Mouse (Mus musculus) gastrocnemius, postnatal 25 days (tissue): Measurements from ENCODE around the gene Car11. TPM values are rescaled to one million over a fixed set of nuclear protein-coding genes. Genes with fewer than 3 reads are reported as not detected.
A peak's percentile ranks its signal among the peaks of the same experiment; 100 is the strongest.

Experiments
- DNase-seq: peaks from one replicate; pipeline ENCODE4 v3.0.0; 2022
- total RNA-seq, 2 experiments: library from RNA; stranded (reverse); gene quantifications; 1 replicate in 1 of 2; 2 replicates in 1 of 2; pipeline ENCODE4 v1.2.3; 2021

Gene Car11
- total RNA-seq, 2 experiments from 2014 or later: 4.9 to 11.2 TPM

DNA sequence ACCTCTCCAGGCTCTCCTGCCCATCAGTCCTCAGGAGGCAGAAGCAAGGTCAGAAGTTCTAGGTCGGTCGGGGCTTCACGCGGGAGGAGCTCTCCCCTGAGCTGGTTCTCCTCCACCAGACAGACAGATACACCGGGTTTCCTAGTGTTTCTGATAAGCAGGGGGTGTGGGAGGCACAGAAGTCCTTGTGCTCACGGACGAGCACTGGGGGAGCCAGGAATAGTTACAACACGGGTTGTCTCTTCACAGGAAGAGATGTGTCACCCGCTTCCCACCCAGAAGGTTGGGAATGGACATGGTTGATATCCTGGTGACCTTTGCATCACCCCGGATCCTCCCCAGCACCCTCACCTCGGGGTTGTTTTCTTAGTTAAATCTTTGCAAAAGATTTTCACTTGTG, 9.8 kb upstream of the Car11 start:
- DNase-seq: no peak

DNA sequence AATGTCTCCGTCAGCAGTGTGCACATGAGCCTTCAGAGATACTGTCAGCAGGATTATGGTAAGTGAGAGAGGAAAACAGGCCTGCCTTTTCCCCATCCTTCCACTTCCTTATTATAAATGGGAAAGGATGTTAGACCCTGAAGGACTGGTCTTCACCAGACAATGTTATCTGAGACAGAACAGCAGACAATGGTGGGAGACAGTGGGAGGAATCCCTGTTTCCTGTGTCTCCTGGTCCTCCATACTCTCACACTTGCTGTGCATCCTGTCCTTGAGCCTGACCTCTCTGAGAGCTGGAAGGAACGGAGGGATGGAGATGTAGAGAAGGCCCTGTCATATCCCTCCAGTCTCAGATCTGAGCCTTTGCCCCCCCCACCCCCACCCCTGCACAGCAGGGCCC, 7.3 kb upstream of the Car11 start:
- no peak for DNase-seq

DNA sequence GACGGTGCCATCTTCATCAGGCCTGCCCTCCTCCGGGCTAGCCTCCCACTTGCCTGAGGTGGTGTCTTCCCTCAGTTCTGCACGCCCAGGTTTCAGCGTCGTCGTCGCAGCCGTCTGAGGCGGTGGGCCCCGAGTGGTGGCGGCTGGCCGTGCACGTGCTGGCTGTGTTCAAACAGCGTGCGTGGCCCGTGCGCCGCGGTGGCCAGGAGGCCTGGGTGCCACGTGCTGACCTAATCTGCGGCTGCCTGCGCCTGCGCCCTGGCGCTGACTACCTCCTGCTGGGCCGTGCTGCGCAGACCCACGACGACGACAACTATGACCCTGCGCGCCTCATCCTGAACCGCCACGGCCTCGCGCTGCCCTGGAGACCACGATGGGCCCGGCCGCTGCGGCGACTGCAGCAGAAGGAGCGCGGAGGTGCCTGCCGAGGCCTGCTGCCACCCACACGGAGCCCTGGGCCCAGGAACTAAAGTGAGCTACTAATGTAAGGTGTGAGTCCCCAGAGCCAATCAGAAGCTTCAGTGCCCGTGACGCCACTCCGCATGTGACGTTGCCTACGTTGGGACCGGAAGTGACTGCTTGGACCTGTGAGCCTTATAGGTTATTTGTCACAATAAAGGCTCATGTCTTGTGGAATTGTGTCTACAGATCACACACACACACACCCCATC, 5.6 kb upstream of the Car11 start, which contains the start of gene Sec1:
Gene Sec1 (minus strand): TSS at position 482 of the 671 bp plus-strand sequence.
- no peak for DNase-seq

DNA sequence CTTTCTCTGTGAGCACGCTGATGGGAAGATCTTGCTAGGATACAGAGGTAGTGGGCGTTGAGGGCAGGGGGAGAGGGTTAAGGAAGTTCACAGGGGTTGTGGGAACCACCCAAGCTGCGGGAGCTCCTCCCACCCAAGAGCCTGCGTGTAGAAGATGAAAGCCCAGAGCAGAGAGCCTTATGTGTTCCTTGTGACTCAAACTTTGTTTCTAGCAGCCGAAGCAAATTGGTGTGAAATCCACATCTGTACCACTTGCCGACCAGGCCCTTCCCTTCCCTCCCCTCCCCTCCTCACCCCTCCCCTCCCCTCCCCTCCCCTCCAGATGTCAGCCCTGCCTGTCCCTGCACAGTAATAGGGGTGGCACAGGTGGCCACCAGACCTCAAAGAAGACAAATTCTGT, 4.5 kb upstream of the Car11 start:
- DNase-seq: no peak

DNA sequence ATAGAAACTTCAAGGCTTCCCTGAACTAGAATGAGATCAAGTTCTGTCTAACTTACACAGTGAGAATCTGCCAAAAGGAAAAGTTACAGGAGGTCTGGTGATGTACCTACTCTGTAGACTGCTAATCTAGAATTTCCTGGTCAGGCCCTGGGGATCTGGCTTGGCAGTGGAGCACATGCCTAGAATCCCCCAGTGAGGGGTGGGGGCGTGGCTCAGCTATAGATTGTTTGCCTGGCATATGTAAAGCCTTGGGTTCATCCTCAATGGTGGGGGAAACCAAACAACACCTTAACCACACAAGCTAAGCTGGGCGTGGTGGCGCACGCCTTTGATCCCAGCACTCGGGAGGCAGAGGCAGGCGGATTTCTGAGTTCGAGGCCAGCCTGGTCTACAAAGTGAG, 1.7 kb upstream of the Car11 start:
- DNase-seq: no peak

DNA sequence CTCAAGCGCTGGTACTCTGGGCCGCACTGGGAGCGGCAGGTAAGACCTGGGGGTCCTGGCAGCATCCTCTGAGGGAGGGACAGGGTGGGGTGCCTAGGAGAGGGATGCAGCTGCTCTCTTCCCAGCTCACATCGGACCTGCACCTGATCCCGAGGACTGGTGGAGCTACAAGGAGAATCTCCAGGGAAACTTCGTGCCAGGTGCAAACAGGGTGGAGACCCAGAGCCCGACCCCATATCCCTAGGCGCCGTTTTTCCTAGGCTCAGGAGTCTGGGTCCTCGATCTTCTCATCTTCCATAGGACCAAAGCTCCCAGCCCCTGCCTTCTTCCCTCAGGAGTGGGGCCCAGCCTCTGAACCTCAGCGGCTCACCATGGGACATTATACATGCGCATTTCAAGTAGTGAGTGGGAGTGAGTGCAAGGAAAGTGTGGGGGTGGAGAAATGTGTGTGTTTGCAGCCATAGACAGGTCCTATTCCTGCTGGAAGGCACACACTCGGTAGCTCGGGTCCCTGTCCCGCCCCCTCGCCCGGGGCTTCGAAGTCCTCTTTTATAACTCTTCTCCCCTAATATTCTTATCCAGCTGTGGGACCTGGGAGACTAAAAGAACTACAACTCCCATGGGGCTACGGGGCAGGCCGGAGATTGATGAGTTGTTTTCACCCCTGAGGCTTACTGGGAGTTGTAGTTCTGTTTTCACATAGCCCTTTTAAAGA, 815 bp downstream of the Car11 start:
- DNase-seq: peak; percentile 80

DNA sequence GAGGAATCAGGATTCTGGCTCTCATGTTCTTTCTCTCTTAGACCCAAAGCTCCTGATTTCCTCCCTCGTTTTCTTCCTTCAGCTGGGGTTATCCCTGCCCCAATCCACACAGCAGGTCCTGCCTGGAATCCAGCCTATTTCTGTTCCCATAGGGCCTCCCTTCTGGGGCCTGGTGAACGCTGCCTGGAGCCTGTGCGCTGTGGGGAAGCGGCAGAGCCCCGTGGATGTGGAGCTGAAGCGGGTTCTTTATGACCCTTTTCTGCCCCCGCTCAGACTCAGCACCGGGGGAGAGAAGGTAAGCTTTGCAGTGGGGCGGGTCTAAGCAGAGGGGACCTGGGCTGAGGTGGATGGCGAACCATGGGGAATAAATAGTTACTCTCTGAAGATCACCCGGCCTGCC, 1.4 kb downstream of the Car11 start:
- DNase-seq: peak; percentile 31

DNA sequence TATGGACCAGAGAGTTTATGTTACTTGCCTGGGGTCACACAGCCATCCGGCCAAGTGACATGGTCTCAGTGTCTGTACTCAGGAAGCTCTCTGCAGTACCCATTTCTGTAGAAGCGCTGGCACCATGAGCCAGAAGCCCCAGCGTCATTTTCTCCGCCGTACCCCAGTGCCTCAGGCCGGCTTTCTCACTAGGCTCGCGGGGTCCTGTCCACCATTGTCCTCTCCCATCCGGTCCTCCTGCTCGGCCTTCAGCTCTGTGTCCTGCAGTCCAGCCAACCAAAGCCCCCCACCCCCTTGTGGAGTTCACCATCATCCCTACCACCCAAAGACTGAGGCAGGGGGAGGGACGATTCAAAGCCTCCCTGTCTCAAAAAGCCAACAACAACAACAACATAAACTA, 2.0 kb downstream of the Car11 start:
- peak; percentile 13 for DNase-seq

DNA sequence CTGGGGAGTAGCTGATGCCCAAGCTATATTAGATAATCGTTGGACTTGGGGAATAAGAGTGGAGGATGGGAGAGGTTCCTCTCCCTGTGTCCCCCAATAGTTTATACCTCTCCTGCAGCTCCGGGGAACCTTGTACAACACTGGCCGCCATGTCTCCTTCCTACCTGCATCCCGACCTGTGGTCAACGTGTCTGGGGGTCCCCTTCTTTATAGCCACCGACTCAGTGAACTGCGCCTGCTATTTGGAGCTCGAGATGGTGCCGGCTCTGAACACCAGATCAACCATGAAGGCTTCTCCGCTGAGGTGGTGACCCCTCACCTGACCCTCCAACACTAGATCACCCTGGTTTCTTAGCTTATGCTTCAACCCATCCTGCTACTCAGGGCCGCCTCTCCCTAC, 2.7 kb downstream of the Car11 start:
- no peak for DNase-seq

DNA sequence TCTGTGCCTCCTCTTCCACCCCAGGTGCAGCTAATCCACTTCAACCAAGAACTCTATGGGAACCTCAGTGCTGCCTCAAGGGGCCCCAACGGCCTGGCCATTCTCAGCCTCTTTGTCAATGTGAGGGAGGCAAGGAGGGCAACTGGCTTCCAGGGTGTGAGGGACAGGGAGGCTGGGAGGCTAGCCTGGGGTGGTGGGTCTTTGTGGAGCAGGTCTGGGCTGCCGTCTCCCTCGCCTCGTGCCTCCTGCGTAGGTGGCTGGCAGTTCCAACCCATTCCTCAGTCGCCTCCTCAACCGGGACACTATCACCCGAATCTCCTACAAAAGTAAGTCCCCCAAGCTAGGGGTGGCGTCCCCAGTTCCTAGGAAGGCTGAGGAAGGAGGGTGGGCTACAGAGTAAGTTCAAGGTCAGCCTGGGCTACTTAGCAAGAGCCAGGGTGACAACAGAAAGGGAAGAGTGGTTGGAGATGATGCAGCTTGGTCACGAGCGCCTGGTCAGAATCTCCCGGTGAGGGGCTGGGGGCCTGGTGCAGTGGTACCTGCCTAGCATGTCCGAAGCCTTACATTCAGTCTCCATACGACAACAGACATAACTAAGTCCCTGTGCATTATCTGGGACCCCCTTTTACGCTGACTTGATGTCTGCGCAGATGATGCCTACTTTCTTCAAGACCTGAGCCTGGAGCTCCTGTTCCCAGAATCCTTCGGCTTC, 3.3 kb downstream of the Car11 start:
- DNase-seq: peak; percentile 29

DNA sequence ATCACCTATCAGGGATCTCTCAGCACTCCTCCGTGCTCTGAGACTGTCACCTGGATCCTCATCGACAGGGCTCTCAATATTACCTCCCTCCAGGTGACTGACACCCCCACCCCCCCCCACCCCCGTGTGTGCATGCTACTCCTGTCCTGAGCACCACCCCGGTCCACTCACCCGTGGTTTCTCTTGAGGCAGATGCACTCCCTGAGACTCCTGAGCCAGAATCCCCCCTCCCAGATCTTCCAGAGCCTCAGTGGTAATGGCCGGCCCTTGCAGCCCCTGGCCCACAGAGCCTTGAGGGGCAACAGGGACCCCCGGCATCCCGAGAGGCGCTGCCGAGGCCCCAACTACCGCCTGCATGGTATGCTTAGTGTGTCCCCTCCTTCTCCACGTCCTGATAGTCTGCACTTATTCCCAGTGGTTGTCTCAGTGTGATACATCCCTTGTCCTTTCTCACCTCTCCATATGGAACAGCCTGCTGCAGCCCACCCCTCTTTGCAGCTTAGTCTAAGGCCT, 3.9 kb downstream of the Car11 start:
- DNase-seq: peak; percentile 39

DNA sequence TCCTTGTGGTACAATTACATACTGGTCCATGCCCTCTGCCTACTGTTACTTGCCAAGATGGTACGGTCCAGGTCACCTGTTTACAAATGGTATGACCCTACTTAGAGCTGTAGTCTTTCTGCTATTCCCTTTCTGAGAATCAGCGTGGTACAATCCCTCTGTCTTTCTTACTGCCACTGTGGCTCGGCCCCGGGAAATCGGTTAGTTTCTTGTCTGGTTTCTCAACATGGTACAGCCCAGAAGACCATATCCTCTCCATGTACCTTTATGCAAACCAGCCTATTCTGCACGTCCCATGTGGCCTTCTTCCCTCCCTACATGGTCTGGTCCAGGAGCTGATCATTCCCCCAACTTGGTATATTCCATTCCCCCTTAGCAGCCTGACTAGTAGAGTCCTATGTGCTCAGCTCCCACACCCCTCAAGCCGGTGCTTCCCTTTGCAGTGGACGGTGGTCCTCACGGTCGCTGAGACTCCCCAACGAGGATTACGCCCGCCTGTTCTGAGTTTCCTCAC, 4.5 kb downstream of the Car11 start:
- peak; percentile 77 for DNase-seq

DNA sequence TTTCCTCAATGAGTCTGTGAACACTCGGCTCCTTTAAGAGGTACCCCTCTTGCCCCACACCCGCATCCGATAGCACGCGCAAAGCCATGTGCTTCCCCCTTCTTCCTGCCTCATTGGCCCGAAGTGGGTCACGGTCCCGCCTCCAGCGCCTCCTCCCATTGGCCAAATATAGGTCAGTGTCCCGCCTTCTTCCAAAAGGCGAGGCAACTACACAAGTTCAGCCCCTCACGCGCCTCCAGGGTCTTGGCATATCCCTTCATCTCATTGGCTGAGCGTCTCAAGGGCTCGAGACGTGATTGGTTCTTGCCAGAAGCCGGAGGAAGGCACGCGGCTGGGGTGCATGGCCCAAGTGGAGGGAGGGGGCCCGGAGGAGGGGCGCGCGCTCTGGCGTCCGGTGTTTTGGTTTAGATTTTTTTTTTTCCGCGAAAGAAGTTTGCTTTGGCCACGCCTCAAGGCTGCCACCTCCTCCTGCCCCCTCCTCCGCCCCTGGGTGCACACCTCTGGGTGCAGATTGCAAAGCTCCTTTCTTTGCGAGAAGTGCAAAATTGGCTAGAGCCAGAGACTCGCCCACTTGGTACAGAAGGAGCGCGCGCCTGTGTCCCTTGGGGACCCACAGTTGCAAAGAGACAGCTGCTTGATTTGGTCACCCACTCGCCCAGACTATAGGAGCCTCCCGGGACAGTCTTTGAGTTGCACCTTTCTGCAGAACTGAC, 5.2 kb downstream of the Car11 start, which contains the start of gene Dbp:
Gene Dbp (plus strand): TSS at position 359 of the 713 bp plus-strand sequence.
- DNase-seq: peak; percentile 100

DNA sequence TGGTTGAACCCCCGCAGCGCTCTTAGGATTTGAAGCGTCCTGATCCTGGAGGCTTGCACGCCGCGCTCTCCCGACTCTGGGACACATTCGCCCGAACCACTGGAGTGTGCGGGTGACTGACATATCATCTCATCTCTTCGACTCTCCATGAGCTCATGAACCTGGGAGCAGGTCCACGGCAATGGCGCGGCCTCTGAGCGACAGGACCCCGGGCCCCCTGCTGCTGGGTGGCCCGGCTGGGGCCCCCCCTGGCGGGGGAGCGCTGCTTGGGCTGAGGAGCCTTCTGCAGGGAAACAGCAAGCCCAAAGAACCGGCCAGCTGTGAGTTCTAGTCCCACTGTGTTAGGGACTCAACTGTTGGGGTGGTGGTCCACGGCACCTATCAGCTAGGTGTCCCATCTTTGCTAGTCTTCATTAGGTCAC, 5.8 kb downstream of the Car11 start:
- peak; percentile 66 for DNase-seq

DNA sequence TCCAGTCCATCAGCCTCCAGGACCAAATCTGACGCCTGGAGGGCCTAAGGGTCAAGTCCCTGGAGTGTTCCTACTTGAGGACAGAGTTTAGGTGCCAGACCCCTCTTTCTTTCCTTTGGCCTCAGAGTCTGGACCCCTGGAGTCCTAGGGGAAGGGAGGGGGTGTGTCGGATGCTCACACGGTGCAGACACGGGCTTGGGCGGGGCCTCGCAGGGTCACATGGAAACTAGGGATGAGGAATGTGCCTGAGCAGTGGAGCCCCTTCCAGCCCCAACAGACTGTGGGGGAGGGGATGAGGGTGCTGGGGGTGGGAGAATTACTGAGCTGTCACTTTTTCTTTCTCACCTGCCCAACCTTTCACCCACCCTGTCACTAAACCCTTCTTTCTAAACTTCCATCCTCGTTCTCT, 6.2 kb downstream of the Car11 start:
- DNase-seq: peak; percentile 92

DNA sequence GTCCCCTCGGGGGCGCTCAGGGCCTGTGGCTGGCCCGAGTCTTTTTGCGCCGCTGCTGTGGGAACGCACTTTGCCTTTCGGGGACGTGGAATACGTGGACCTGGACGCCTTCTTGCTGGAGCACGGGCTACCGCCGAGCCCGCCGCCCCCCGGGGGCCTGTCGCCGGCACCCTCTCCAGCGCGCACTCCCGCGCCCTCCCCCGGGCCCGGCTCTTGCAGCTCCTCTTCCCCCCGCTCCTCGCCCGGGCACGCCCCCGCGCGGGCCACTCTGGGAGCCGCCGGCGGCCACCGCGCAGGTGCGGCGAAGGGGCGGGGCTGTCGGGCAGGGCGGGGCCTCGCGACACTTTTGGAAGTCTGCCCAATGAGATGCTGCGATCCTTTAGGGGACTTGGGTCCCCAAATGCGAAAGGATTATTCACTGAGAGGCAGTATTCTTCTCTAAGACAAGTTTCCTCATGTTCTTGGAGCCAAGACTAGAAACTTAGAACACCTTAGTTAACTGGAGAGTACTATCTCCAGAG, 7.1 kb downstream of the Car11 start:
- DNase-seq: peak; percentile 94

DNA sequence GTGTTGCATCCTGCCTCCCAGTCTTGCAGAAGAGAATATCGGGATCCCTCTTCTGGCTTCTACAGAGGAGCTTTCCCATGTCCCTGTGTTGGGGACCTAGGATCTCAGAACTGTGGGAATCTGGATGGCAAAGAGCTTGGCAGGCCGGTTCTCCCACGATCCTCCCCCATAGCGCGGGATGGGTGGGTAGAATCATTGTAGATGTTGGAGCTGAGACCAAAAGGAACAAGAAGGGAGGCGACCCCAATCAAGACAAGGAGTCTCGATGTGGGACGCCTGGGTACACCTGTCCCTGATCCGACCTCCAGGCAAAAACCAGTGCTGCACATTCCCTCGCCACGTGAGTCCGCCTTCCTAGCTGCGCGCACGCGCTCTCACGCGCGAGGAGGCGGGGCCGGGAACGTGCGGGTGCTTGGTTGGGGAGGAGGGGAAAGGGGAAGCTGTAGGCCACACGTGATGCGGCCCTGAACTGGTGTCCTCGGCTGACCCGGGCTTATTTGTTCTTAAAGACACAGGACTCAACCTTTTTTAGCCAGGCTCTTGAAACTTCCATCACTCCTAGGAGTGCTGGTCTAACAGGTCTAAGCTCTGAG, 7.8 kb downstream of the Car11 start:
- DNase-seq: peak; percentile 98

DNA sequence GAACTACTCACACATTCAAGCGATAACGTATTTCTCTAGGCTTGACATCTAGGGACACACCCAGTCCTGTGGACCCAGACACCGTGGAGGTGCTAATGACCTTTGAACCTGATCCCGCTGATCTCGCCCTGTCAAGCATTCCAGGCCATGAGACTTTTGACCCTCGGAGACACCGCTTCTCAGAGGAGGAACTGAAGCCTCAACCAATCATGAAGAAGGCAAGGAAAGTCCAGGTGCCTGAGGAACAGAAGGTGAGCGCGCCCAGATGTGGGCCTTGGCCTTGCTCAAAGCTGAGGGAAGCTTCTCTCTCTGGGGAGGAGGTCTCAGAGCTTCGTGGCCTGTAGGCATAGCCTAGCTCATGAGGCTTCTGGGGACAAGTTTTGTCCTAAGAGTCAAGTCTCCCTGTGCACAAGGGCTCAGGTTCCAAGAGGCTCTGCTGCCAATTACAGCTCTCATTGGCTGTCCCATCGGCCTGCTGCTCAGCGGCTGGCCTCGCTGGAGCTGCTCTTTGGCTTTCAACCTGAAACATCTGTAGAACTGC, 8.6 kb downstream of the Car11 start:
- DNase-seq: peak; percentile 74

DNA sequence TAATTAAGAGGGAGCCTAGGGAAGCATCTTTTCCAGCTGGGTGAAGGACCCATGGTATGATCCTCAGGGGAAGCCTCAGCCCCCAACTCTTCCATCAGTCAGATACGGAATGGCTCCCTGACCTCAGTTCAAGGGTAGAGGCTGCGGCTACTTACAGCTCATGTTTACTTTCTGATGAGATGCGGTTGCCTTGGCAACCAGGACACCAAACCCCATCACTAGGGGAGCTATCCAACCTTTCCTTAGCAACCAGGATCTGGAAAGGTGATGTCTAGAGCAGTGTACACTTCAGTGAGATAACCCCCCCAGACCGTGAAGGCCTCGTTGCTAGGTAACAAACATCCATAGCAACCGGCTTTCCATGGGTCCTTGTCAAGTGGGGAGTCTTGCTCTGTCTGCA, 9.4 kb downstream of the Car11 start:
- peak; percentile 8 for DNase-seq

DNA sequence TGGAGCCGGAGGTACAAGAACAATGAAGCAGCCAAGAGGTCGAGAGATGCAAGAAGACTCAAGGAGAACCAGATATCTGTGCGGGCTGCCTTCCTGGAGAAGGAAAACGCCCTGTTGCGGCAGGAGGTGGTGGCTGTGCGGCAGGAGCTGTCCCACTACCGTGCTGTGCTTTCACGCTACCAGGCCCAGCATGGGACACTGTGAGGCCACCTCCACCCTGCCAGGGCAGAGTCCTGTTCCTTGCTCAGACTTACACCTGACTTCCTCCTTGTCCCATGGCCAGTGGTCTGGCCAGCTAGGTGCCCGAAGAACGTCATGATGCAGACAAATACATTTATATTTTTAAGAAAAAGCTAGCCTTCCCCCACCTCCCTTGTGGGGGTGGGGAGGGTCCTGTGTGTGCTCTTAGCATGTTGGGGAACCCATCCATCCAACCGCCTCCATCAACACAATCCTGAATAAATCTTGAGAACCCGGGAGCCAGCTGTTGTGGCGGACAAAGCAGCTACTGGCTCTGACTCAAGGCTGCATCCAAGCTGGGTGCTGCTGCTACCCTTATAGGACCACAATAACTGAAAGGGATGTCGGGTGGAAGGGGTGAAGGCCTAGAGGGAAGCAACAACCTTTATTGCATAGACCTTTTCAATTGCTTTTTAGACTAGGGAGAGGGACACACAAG, 10.2 kb downstream of the Car11 start:
- peak; percentile 16 for DNase-seq
